Mouse (Mus musculus): ENCODE measurements around the gene Stk11. TPM values are rescaled to one million over a fixed set of nuclear protein-coding genes. Genes with fewer than 3 reads are reported as not detected.

Stk11 gene
- 10 to 100 TPM; 96.8 to 97.7 TPM for total RNA-seq (2021)
- long read RNA-seq, experiment 1, transcript Stk11-201 (10 exons, 2,566 nt), result major isoform, 7 of 11 reads
- long read RNA-seq, experiment 1, partial matches to known transcripts, result 1 of 11 reads
- long read RNA-seq, experiment 1, other reads (novel, unspliced or antisense), result 2 of 11 reads
- long read RNA-seq, experiment 2, partial matches to known transcripts, result 5 of 13 reads
- long read RNA-seq, experiment 2, other reads (novel, unspliced or antisense), result 2 of 13 reads

DNA sequence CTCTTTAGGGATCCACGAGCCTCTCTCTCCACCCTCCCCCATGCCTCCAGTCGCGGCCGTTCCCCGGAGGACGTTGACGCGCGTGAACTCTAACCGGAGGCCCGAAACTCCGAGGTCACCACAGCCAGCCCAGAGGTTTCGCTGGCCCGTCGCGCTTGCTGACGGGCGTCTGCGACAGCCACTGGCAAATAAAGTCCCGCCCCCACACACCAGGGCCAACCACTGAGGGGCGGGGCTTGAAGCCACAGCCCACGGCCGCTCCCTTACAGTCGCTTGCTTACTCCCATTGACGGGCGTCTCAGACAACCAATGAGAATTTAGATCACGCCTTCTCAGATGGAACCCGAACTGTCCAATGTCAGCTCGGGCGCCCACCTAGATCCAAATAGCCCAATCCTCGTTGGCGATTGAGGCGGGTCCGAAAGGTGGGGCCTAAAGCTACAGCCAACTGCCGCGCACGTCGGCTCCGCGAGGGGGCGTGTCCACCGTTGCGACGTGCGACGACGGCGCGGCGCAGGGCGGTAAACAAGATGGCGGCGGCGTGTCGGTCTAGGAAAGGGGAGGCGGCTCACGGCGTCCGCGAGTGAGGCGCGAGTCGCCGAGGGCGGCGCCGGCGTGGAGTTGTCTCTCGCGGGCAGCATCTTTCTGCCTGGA lies at the start of gene Stk11:
Gene Stk11 (plus strand): TSS at position 514 of the 654 bp plus-strand sequence.
- DNase-seq (ENCODE audit: low spot score in 2 of 2), result peak; percentile 98 to 100
- Histone ChIP-seq H3K4me3 (peak within 1 kb of the TSS; percentile 94), H3K27ac (peak within 1 kb of the TSS; percentile 91)
- TF ChIP-seq CTCF (conservative IDR thresholded peaks at IDR 0.05), result peak; percentile 55

DNA sequence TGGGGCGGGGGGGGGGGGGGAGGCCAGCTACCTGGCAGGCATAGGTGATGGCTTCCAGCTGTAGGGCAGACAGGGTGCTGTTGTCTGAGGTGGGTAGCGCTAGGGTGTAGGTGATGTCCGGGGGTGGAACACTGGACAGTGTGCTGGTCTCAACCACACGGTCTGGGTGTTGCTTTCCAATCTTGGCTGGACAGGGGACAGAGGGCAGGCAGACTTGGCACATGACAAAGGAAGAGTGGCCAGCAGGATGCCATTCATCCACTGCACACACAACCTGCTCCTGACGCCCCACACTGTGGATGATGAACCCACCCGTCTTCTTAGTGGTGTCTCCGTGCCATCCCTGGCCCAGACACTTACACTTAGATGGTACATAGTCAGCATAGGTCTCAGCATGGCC lies 46.4 kb upstream of the Stk11 start:
- TF ChIP-seq CTCF (conservative IDR thresholded peaks at IDR 0.05), result no peak
- no peak overlapping the region for H3K27ac ChIP-seq
- no peak for DNase-seq (ENCODE audit: low spot score in 2 of 2)
- H3K4me3 ChIP-seq, result no peak overlapping the region

GRCm38 (mm10) chr10:80069948-80070450 lies 45.6 kb upstream of the Stk11 start:
- Histone ChIP-seq H3K27ac (no peak overlapping the region), H3K4me3 (no peak overlapping the region)
- DNase-seq (ENCODE audit: low spot score in 2 of 2), result no peak
- no peak for TF ChIP-seq CTCF (conservative IDR thresholded peaks at IDR 0.05)

DNA sequence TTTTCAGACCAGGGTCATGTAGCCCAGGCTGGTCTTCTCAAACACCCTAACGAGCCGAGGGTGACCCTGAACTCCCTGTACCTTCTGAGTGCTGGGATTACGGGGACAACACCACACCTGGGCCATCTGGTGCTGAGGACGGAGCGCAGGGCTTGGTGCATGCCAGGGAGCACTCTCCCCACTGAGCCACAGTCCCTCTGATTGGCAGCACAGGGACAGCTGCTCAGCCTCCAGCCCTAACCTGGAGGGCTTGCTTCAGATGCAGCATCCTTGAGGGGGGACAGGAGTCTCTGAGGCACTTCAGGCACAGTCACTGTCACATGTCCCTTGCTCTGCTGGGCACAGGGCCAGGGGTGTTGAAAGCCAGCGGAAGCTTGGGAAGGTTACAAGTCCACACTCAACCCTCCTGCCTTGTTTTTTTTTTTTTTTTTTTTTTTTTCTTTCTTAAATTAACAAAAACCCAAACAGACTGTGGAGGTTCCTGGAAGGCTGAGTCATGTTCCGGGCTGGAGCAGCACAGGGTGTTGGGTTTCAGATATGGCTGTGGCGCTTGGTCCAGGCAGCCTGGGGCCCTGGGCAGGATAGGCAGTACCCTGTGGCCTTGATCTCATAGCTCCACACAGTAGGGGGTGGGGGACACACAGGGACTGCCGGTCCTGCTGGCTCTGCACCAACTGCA lies 44.6 kb upstream of the Stk11 start:
- no peak for TF ChIP-seq CTCF (conservative IDR thresholded peaks at IDR 0.05)
- peak; percentile 48 to 61 for DNase-seq (ENCODE audit: low spot score in 2 of 2)
- Histone ChIP-seq H3K4me3 (no peak overlapping the region), H3K27ac (peak overlapping the region; percentile 77)

DNA sequence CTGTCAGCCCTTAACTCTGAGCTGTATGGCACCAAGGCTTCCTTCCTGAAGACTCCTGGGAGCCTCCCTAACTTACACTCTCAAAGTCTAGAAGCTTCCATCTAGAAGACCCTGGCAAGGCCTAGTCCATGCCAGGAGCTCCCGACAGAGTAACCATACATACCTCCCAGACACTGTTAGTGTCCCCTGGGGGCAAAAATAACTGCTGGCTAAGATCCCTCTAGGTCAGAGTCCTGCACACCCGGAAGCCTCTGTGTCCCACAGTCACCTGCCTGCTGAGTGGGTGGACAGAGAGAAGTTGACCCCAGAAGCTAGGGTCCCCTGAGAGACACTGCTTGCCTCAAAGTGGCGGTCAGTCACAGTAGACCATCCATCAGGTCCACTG lies 44.1 kb upstream of the Stk11 start:
- DNase-seq (ENCODE audit: low spot score in 2 of 2), result no peak
- peak overlapping the region; percentile 77 for H3K27ac ChIP-seq
- no peak for TF ChIP-seq CTCF (conservative IDR thresholded peaks at IDR 0.05)
- H3K4me3 ChIP-seq, result no peak overlapping the region

DNA sequence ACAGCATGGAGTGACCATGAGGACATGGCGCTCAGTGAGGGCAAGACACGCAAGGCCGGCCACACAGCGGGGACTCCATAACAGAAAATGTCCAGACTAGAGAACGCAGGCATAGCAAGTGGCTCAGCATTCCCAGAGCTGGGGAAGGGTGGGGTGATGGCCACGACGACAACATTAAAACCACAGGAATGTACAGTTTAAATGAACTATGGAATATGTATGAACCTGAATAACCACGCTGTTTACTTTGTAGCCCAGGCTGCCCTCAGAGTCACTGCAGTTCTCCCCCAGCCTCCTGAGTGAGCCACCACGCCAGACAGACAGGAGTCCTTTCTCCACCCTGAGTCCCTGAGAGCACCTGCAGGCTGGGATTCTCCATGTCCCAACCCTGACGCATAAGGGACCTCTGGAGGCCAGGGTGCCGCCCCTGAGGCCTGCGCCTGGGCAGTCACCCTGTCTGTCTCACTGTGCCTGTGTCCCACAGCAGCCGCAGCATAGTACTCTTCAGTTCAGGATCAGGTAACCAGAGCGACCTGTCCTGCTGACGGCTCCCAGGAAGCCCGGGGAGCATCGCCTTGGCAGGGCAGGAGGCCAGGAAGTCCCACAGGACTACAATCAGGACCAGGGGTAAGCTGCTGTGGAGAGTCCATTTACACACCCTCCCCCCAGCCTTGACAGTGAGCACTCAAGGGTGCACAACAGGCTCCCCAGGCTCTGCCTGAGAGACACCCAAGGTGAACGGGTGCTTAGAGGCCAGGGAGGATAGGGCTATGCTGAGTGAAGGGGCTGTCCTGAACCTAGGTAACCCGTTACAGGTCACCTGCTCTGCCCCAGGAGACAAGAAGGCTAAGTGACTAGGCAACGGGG lies 42.7 kb upstream of the Stk11 start:
- TF ChIP-seq CTCF (conservative IDR thresholded peaks at IDR 0.05), result no peak
- H3K27ac ChIP-seq, result no peak overlapping the region
- no peak overlapping the region for H3K4me3 ChIP-seq
- DNase-seq (ENCODE audit: low spot score in 2 of 2), result no peak

DNA sequence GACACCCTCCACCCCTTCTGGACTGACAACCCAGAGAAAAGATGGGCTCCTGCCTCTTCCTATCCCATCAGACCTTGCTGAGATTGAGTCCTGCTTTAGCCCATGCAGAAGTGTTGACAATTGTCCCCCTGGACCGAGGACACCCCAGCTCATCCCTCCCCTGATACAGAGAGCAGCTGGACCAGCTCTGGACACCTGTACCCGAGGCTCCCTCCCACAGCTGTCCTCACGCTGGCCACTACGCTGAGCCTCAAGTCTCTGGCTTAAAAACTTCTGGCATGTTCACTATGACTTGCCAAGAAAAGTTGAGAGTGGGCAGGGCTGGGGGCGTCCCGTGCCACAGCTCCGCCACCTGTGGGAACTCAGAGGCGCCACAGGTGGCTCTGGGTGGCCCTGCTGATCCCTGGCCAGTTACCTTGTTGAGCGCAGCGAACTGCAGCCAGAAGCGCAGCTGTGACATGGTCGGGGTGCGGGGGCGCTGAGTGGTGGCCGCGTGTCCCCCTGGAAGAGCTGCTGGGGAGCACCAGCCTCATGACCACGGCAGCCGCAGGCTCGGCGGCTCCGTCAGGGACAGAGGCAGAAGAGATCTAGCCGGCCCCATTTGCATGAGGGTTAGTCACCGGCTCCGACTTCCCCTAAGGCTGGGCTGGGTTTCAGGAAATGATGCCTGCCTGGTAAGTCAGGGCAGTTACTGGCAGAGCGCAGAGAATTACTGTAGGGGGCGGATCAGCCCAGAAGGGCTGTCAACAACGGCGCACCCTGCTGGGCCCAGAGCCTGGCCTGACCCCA lies 40.6 kb upstream of the Stk11 start:
- DNase-seq (ENCODE audit: low spot score in 2 of 2), result peak; percentile 47 to 55
- Histone ChIP-seq H3K27ac (peak overlapping the region; percentile 81; the same call in 1 of the 2 replicates), H3K4me3 (peak overlapping the region; percentile 43)
- peak; percentile 69 for TF ChIP-seq CTCF (conservative IDR thresholded peaks at IDR 0.05)

- peak overlapping the region; percentile 81; the same call in 1 of the 2 replicates for H3K27ac ChIP-seq
- no peak for TF ChIP-seq CTCF (conservative IDR thresholded peaks at IDR 0.05)
- no peak for DNase-seq (ENCODE audit: low spot score in 2 of 2)
- no peak overlapping the region for H3K4me3 ChIP-seq
These were observed 39.7 kb upstream of the Stk11 start for GRCm38 (mm10) chr10:80075924-80076323.

DNA sequence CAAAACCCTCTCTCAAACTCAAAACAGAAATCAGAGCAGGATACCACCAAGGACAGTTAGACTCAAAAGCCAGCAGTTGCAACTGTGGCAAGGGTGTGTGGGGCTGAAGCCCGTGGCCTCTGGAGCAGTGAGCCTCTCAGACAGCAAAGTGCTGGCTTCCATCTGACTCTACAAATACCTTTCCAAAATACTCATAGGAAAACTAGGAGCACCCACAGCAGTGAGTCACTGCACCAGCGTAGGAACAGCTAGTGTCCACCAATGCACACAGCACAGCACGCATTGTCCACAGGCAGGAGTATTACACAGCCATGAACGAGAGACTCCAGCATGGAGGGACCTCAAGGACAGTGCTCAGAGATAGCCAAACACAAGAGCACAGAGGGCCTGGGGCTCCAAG lies 39.2 kb upstream of the Stk11 start:
- H3K4me3 ChIP-seq, result no peak overlapping the region
- no peak for TF ChIP-seq CTCF (conservative IDR thresholded peaks at IDR 0.05)
- no peak for DNase-seq (ENCODE audit: low spot score in 2 of 2)
- peak overlapping the region; percentile 81; the same call in 1 of the 2 replicates for H3K27ac ChIP-seq

DNA sequence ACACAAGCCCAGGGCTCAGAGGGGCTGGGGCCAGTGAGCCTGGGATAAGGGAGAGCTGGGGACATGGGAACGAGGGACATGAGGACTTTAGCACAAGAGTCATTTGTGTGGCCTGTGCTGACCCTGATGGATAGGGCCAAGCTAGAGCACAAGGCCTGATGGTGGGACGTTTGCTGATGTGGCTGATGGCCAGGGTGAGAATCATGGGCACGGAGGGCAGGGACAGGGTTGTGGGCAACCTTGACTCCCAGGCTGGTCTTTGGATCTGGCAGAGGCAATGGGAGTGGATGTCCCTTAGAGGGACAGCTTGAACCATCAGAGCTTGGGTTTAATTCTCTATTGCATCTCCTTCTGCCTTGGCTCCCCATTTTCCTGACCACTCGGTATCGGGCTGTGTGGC lies 38.3 kb upstream of the Stk11 start:
- H3K27ac ChIP-seq, result no peak overlapping the region
- DNase-seq (ENCODE audit: low spot score in 2 of 2), result no peak
- H3K4me3 ChIP-seq, result no peak overlapping the region
- no peak for TF ChIP-seq CTCF (conservative IDR thresholded peaks at IDR 0.05)

DNA sequence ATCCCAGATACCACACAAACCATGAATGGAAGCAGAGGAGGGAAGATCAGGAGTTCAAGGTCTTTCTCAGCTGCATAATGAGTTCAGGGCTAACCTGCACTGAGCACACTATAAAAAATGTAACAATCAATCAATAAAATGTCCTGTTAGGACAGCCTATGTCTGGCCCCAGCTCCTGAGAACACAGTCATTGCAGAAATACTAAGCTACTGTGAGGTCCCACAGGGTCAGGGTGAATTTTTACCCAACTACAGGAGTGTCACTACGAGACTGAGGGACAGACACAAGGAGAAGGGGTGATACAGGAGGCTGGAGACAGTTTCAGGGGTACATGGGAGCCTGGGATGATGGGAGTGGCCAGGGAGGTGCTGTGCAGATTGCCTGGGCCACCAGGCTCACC lies 37.2 kb upstream of the Stk11 start:
- TF ChIP-seq CTCF (conservative IDR thresholded peaks at IDR 0.05), result no peak
- Histone ChIP-seq H3K4me3 (no peak overlapping the region), H3K27ac (no peak overlapping the region)
- DNase-seq (ENCODE audit: low spot score in 2 of 2), result no peak

Measured in layer of hippocampus, adult 2 months (tissue).